Mouse (Mus musculus): ENCODE data around the gene Gm27029. TPM values are rescaled to one million over a fixed set of nuclear protein-coding genes. Genes with fewer than 3 reads are reported as not detected.
A peak's percentile ranks its signal among the peaks of the same experiment; 100 is the strongest.

The Gm27029 gene
- polyA plus RNA-seq, 1 experiment from 2014 or later: 3.7 TPM

DNA sequence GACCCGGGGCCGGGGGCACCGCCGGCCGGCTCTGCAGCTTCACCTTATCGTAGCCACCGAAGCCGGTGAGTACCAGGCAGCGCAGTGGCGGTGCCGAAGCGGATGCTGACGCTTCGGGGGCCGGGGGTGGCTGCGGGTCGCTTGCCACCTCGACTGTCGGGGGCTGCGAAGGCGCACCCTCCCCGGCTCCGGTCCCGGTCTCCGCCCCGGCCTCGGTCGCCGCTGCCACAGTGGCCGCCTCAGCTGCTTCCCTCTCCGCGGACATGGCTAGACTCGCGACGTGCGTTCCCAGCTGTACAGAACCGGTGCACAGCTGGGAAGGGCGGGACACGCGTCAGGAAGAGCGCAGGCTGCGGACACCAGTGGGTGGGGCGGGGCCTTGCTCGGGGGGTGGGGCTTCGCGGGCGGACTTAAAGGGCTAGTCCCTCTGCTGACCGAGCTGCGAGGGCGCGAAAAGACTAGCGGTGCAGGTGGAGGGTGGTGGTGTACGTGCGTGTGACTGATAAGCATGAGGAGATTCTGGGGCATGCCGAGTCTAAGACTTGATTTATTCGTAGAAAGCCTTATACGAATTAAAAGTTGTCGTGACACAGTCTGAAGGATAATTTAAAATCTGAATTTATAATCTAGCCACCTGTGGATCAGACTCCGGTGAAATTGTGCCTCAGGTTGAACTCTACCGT, 41.4 kb upstream of the Gm27029 start, which contains the start of gene Vat1:
Gene Vat1 (minus strand): TSS at position 362 of the 683 bp plus-strand sequence.
- H3K27me3 ChIP-seq: peaks cover 74% of the 10 kb centered on the region
- DNase-seq: peak; percentile 67
- under 1% methylated on average over 60 of the region's 60 CpGs for WGBS (ENCODE audit: insufficient replicate concordance)
- H3K4me3 ChIP-seq (replicated peaks): peak within 1 kb of the TSS; percentile 69
- H3K9ac ChIP-seq: peak within 1 kb of the TSS; percentile 70
- peak within 1 kb of the TSS; percentile 98 for H3K4me2 ChIP-seq
- peaks cover 3% of the 10 kb centered on the region; the same call in 1 of the 2 replicates for H3K36me3 ChIP-seq
- ATAC-seq (ENCODE audit: low read depth): peak; percentile 67
- H3K27ac ChIP-seq: peak within 1 kb of the TSS; percentile 60
- H3K9me3 ChIP-seq (replicated peaks): no peaks in the 10 kb centered on the region
- peaks cover 73% of the 10 kb centered on the region for H3K4me1 ChIP-seq (replicated peaks)

DNA sequence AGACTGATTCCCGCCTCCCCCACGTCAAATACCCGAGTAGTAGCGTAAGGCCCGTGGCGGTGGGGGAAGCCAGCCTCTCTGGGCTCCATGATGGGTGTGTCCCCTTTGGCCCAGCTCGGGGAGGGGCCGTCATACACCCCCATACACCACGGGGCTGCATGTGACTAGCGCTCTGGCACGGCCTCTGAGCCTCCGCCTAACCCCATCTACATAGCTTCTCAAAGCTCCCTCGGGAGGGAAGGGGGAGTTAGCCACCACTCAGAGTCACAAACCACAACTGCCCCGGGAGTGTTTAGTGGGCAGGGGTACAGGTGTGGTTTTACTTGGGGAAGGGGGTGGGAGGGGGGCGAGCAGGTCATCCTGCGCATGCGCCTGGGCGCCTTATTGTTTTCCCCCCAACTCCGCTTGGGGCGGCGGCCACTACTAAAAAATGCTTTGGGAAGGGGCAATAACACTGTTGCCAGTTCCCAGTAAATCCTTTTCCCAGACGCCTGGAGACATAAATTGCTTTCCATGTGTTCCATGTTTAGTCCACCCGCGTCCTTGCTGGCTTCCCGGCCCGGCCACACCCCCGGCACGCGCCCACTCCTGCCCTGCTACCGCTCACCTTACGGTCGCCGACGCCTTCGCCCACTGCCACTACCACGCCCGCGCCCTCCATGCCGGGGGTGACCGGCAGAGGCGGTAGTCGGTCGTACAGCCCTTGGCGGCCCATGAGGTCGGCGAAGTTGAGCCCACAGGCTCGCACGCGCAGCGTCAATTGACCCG, 40.7 kb upstream of the Gm27029 start:
- peak; percentile 42 for DNase-seq
- ATAC-seq (ENCODE audit: low read depth): peak; percentile 37
- under 1% methylated on average over 51 of the region's 51 CpGs for WGBS (ENCODE audit: insufficient replicate concordance)
- peaks cover 66% of the 10 kb centered on the region for H3K27me3 ChIP-seq
- no peaks in the 10 kb centered on the region for H3K9me3 ChIP-seq (replicated peaks)
- H3K4me2 ChIP-seq: peak overlapping the region; percentile 97
- peak overlapping the region; percentile 60 for H3K27ac ChIP-seq
- H3K4me1 ChIP-seq (replicated peaks): peaks cover 73% of the 10 kb centered on the region
- peak overlapping the region; percentile 70 for H3K9ac ChIP-seq
- peak overlapping the region; percentile 69 for H3K4me3 ChIP-seq (replicated peaks)
- H3K36me3 ChIP-seq: peaks cover 7% of the 10 kb centered on the region

DNA sequence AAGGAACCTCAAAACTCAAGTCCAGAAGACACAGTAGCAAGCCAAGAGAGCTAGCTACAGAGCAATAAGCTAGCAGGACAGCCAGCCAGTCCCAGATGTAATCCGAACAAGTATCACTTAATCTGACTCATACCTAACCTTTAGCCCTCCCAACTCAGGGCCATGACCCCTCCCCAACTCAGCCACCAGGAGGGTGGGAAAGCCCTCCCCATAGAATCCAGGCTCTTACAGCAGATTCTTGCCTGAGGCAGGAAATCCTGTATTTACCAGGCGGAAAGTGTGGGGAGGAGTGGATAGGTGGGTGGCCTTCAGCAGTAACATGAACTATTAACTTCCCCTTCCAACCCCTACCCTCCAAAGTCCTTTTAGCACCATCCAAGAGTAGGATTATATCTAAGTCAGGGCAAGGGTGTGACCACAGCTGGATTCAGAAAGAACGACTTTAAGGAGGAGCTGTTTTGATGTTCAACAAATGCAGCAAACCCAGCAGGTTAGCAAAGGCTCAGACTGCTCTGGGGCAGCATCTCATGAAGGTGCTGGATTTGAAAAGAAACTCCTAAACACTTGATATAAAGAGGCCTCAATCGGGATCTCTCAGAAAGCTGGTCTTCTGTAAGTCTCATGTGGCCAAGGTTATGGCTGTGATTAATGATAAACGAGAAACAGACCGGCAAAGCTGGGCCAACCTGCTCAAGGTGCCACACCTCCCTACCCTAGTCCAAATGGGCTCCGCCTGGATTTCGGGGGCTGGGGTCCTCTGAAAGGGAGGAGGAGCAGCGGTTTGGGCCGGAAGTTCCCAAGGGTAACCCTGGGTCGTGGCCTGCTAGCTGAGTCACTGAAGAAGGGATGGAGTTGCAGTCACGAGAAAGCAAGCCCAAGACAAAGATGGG, 39.9 kb upstream of the Gm27029 start, which contains the start of gene Rnd2:
Gene Rnd2 (plus strand): TSS at position 789 of the 890 bp plus-strand sequence.
- H3K27ac ChIP-seq: peak within 1 kb of the TSS; percentile 60
- peak within 1 kb of the TSS; percentile 97 for H3K4me2 ChIP-seq
- peaks cover 77% of the 10 kb centered on the region for H3K4me1 ChIP-seq (replicated peaks)
- H3K36me3 ChIP-seq: peaks cover 16% of the 10 kb centered on the region
- DNase-seq (no peak), ATAC-seq (ENCODE audit: low read depth) (no peak)
- WGBS (ENCODE audit: insufficient replicate concordance): 11% methylated on average over 12 of the region's 12 CpGs
- H3K9ac ChIP-seq: peak within 1 kb of the TSS; percentile 70
- peaks cover 60% of the 10 kb centered on the region for H3K27me3 ChIP-seq
- peak within 1 kb of the TSS; percentile 69 for H3K4me3 ChIP-seq (replicated peaks)
- H3K9me3 ChIP-seq (replicated peaks): no peaks in the 10 kb centered on the region

DNA sequence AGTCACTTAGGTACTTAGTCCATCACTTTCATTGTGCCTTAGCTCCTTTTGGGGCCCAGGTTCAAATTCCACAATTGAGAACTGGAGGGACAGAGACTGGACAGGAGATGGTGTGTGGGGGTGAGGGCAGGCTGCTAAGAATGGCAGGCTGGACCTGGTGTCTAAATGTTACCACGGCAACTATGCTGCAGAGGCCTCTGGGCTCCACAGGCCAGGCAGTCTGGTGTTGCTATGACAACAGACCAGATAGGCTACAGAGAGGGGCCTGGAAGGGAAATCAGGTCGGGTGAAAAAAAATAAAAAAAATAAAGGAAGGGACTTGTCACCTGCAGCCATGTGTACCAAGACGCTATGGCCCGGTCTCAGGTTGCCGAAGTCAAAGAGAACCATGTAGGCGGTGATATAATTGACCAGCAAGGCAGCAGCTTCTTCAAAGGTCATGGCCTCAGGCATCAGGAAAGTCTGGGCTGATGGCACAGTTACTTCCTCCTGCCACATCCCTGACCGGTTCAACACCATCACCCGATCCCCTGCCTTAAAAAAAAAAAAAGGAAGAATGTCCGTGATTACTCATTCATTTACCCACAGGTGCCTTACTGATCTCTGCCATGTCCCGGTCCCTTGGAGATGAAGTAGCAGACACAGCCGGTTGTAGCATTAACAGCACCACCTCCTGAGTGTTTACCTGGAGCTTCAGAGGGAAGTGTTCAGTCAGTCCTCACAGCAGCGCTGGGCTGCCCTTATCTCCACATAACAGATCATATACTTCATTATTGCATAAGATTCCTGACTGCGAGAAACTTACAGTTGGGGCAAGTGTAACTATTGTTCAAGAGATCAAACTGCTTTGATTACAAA, 38.2 kb upstream of the Gm27029 start:
- no peak overlapping the region for H3K4me3 ChIP-seq (replicated peaks)
- 22% methylated on average over 13 of the region's 13 CpGs for WGBS (ENCODE audit: insufficient replicate concordance)
- H3K27ac ChIP-seq: no peak overlapping the region
- peaks cover 44% of the 10 kb centered on the region for H3K27me3 ChIP-seq
- H3K36me3 ChIP-seq: peaks cover 32% of the 10 kb centered on the region
- 0 out of 2 replicates have a peak overlapping the region, but pooled peaks have one; percentile 9 for H3K9ac ChIP-seq
- no peak for DNase-seq
- H3K4me1 ChIP-seq (replicated peaks): peaks cover 71% of the 10 kb centered on the region
- no peak for ATAC-seq (ENCODE audit: low read depth)
- H3K9me3 ChIP-seq (replicated peaks): no peaks in the 10 kb centered on the region
- peak overlapping the region; percentile 97 for H3K4me2 ChIP-seq

DNA sequence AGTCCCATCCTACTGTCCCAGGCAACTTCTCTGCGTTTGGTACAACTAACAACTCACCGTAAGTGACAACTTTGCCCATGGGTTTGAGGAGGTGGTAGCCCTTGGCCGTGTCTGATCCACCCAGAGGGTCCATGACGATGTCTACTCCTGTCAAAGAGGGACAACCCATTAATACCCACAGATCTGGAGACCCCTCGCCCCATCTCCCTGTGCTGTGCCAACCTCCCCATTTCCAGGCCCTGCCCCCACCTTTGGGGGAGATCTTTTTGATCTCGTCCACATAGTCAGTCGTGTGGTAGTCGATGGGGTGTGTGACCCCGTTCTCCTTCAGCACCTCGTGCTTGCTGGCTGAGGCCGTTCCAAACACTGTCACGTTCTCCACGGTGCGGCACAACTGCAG, 37.5 kb upstream of the Gm27029 start:
- Histone ChIP-seq H3K4me1 (replicated peaks) (peaks cover 65% of the 10 kb centered on the region), H3K9ac (no peak overlapping the region), H3K9me3 (replicated peaks) (no peaks in the 10 kb centered on the region), H3K4me3 (replicated peaks) (no peak overlapping the region), H3K4me2 (no peak overlapping the region), H3K36me3 (peaks cover 39% of the 10 kb centered on the region), H3K27ac (no peak overlapping the region), H3K27me3 (peaks cover 38% of the 10 kb centered on the region)
- 82% methylated on average over 14 of the region's 14 CpGs for WGBS (ENCODE audit: insufficient replicate concordance)
- no peak for ATAC-seq (ENCODE audit: low read depth)
- no peak for DNase-seq

DNA sequence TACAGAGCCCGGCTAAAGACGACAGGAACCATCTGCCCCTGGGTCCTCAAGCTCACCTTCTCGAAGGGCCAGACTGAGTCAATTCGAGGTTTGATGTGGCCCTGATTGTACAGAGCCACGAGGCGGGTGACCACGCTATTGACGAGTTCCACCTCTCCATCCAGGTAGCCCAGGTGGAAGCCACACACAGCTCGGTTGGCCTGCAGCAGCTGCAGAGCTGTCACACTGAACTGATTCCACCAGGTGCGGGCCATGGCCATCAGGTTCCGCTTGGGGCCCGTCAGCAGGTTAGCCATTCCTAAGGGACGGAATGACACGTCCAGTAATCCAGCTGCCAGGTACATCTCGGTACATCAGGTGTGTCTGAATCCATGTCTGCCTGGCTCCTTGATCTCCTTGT, 35.7 kb upstream of the Gm27029 start:
- Histone ChIP-seq H3K4me2 (no peak overlapping the region), H3K9ac (no peak overlapping the region), H3K36me3 (peaks cover 48% of the 10 kb centered on the region), H3K9me3 (replicated peaks) (no peaks in the 10 kb centered on the region), H3K27me3 (peaks cover 19% of the 10 kb centered on the region), H3K4me1 (replicated peaks) (peaks cover 55% of the 10 kb centered on the region), H3K27ac (no peak overlapping the region), H3K4me3 (replicated peaks) (no peak overlapping the region)
- DNase-seq: no peak
- ATAC-seq (ENCODE audit: low read depth): no peak
- WGBS (ENCODE audit: insufficient replicate concordance): 88% methylated on average over 15 of the region's 15 CpGs

DNA sequence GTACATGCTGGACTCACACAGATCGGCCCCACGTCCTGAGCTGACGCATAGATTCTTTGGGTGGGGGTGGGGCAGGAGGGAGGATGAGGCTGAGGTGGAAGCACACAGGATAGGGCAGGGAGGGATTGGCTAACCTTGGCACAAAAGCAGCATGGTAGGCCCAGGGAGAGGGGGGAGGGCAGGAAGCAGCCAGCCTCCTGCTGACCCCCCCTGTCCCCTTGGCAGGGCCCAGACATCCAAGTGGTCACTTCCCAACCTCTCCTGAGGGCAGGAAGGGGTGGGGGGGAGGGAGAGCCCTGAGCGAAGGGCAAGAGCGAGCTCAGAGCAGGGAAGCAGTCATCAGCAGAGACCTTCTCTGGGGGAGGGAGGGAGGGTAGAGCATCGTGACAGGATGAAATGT, 35.1 kb upstream of the Gm27029 start:
- Histone ChIP-seq H3K9ac (no peak overlapping the region), H3K4me3 (replicated peaks) (no peak overlapping the region), H3K27me3 (peaks cover 13% of the 10 kb centered on the region), H3K36me3 (peaks cover 48% of the 10 kb centered on the region), H3K4me2 (no peak overlapping the region), H3K4me1 (replicated peaks) (peaks cover 49% of the 10 kb centered on the region), H3K9me3 (replicated peaks) (no peaks in the 10 kb centered on the region), H3K27ac (no peak overlapping the region)
- WGBS (ENCODE audit: insufficient replicate concordance): 78% methylated on average over 6 of the region's 6 CpGs
- 0 out of 2 replicates have a peak, but pooled peaks have one; percentile 14 for ATAC-seq (ENCODE audit: low read depth)
- DNase-seq: no peak

DNA sequence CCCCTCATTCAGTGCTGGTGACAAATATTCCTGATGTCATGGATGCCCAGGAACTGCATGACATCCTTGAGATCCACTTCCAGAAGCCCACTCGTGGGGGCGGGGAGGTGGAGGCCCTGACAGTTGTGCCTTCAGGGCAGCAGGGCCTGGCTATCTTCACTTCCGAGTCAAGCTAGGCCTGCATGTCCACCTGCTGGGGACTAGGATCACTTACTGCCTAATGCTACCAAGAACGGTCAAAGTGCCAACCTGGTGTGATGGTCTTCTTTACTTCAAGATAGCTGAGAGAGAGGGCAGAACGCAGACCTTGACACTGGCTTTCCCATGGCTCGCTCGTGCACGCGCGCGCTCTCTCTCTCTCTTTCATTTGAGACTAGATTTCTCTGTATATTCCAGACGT, 33.6 kb upstream of the Gm27029 start:
- Histone ChIP-seq H3K4me3 (replicated peaks) (no peak overlapping the region), H3K27ac (no peak overlapping the region), H3K4me2 (no peak overlapping the region), H3K4me1 (replicated peaks) (peaks cover 34% of the 10 kb centered on the region), H3K9me3 (replicated peaks) (no peaks in the 10 kb centered on the region), H3K36me3 (peaks cover 48% of the 10 kb centered on the region), H3K27me3 (no peaks in the 10 kb centered on the region), H3K9ac (no peak overlapping the region)
- WGBS (ENCODE audit: insufficient replicate concordance): 82% methylated on average over 12 of the region's 12 CpGs
- ATAC-seq (ENCODE audit: low read depth) (no peak), DNase-seq (no peak)

DNA sequence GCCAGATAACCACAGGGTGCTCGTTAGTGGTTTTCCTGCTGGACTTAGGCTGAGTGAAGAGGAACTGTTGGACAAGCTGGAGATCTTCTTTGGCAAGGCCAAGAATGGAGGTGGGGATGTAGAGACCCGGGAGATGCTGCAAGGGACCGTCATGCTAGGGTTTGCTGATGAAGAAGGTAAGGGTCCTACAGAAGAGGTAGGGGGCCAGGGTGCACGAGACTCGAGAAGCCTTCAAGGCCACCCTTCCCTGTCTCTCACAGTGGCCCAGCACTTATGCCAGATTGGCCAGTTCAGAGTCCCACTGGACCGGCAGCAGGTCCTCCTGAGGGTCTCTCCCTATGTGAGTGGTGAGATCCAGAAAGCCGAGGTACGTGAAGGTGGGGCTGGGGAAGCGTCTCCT, 33.0 kb upstream of the Gm27029 start:
- no peak for DNase-seq
- no peak for ATAC-seq (ENCODE audit: low read depth)
- H3K4me1 ChIP-seq (replicated peaks): peaks cover 29% of the 10 kb centered on the region
- H3K9me3 ChIP-seq (replicated peaks): no peaks in the 10 kb centered on the region
- WGBS (ENCODE audit: insufficient replicate concordance): 79% methylated on average over 9 of the region's 9 CpGs
- no peak overlapping the region for H3K4me2 ChIP-seq
- H3K36me3 ChIP-seq: peaks cover 48% of the 10 kb centered on the region
- no peak overlapping the region for H3K9ac ChIP-seq
- H3K27ac ChIP-seq: no peak overlapping the region
- no peak overlapping the region for H3K4me3 ChIP-seq (replicated peaks)
- H3K27me3 ChIP-seq: no peaks in the 10 kb centered on the region

DNA sequence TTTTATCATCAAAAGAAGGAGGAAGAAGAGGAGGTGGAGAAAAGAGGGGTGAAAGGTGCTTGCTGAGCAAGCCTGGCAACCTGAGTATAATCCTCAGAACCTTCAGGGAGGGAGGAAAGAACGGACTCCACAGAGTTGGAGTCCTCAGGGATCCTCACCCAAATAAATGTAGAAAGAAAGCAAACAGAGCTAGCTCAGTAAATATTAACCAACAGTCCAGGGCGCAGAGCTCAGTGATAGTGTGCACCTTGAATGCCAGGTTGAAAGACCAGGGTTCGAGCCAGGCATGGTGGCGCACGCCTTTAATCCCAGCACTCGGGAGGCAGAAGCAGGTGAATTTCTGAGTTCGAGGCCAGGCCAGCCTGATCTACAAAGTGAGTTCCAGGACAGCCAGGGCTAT, 31.0 kb upstream of the Gm27029 start:
- 81% methylated on average over 7 of the region's 7 CpGs for WGBS (ENCODE audit: insufficient replicate concordance)
- H3K27me3 ChIP-seq: no peaks in the 10 kb centered on the region
- H3K9ac ChIP-seq: no peak overlapping the region
- H3K27ac ChIP-seq: no peak overlapping the region
- DNase-seq (no peak), ATAC-seq (ENCODE audit: low read depth) (no peak)
- H3K4me3 ChIP-seq (replicated peaks): no peak overlapping the region
- peaks cover 44% of the 10 kb centered on the region for H3K36me3 ChIP-seq
- H3K4me2 ChIP-seq: no peak overlapping the region
- H3K4me1 ChIP-seq (replicated peaks): peaks cover 43% of the 10 kb centered on the region
- H3K9me3 ChIP-seq (replicated peaks): no peaks in the 10 kb centered on the region
